Mouse (Mus musculus) thymus, postnatal 25 days (tissue): ENCODE measurements around the gene Lrig3.

Experiments
- DNase-seq: peaks from one replicate; pipeline ENCODE4 v3.0.0; 2022

Gene Lrig3

GRCm38 (mm10) chr10:125966481-125967251, 698 bp downstream of the Lrig3 start:
- DNase-seq, result no peak

- DNase-seq, result no peak
Observed at GRCm38 (mm10) chr10:125967436-125968160, 1.6 kb downstream of the Lrig3 start.

GRCm38 (mm10) chr10:125968191-125969132, 2.5 kb downstream of the Lrig3 start:
- no peak for DNase-seq

GRCm38 (mm10) chr10:125969133-125969490, 3.1 kb downstream of the Lrig3 start:
- DNase-seq, result no peak

GRCm38 (mm10) chr10:125970031-125970430, 4.1 kb downstream of the Lrig3 start:
- DNase-seq, result no peak

- no peak for DNase-seq
Observed at GRCm38 (mm10) chr10:125970500-125970899, 4.5 kb downstream of the Lrig3 start.

GRCm38 (mm10) chr10:125973726-125974125, 7.8 kb downstream of the Lrig3 start:
- DNase-seq, result no peak

GRCm38 (mm10) chr10:125981938-125982337, 16.0 kb downstream of the Lrig3 start:
- DNase-seq, result no peak

GRCm38 (mm10) chr10:125984473-125985035, 18.6 kb downstream of the Lrig3 start:
- no peak for DNase-seq

- DNase-seq, result no peak
Observed at GRCm38 (mm10) chr10:125985795-125986194, 19.8 kb downstream of the Lrig3 start.

- no peak for DNase-seq
Observed at GRCm38 (mm10) chr10:125986443-125986842, 20.5 kb downstream of the Lrig3 start.

- DNase-seq, result no peak
Observed at GRCm38 (mm10) chr10:125987307-125987706, 21.3 kb downstream of the Lrig3 start.

- no peak for DNase-seq
Observed at GRCm38 (mm10) chr10:125988037-125988436, 22.1 kb downstream of the Lrig3 start.

GRCm38 (mm10) chr10:125989890-125990289, 23.9 kb downstream of the Lrig3 start:
- DNase-seq, result no peak

- DNase-seq, result no peak
Observed at GRCm38 (mm10) chr10:125990394-125990793, 24.4 kb downstream of the Lrig3 start.

- DNase-seq, result no peak
Observed at GRCm38 (mm10) chr10:125991819-125992218, 25.9 kb downstream of the Lrig3 start.

GRCm38 (mm10) chr10:125994855-125995254, 28.9 kb downstream of the Lrig3 start:
- no peak for DNase-seq

GRCm38 (mm10) chr10:125995701-125996100, 29.7 kb downstream of the Lrig3 start:
- DNase-seq, result no peak

- DNase-seq, result no peak
Observed at GRCm38 (mm10) chr10:125996989-125997388, 31.0 kb downstream of the Lrig3 start.

- DNase-seq, result no peak
Observed at GRCm38 (mm10) chr10:125999561-125999960, 33.6 kb downstream of the Lrig3 start.

GRCm38 (mm10) chr10:126000861-126001390, 35.0 kb downstream of the Lrig3 start:
- DNase-seq, result no peak

- no peak for DNase-seq
Observed at GRCm38 (mm10) chr10:126002081-126002755, 36.2 kb downstream of the Lrig3 start.
